Mouse (Mus musculus): ENCODE results near the gene Pla2g3.

Pla2g3 gene

GRCm38 (mm10) chr11:3494857-3495256, 6.8 kb downstream of the Pla2g3 start:
- DNase-seq (ENCODE audit: low read depth), result no peak

- DNase-seq (ENCODE audit: low read depth), result no peak
Observed at GRCm38 (mm10) chr11:3495496-3495895, 7.4 kb downstream of the Pla2g3 start.

- DNase-seq (ENCODE audit: low read depth), result no peak
Observed at GRCm38 (mm10) chr11:3496756-3497155, 8.7 kb downstream of the Pla2g3 start.

GRCm38 (mm10) chr11:3497296-3497695, 9.2 kb downstream of the Pla2g3 start:
- no peak for DNase-seq (ENCODE audit: low read depth)

- no peak for DNase-seq (ENCODE audit: low read depth)
Observed at GRCm38 (mm10) chr11:3502057-3502456, 14.0 kb downstream of the Pla2g3 start.

GRCm38 (mm10) chr11:3502459-3503072, 14.5 kb downstream of the Pla2g3 start:
- no peak for DNase-seq (ENCODE audit: low read depth)

GRCm38 (mm10) chr11:3503755-3504693, 15.9 kb downstream of the Pla2g3 start:
- no peak for DNase-seq (ENCODE audit: low read depth)

GRCm38 (mm10) chr11:3508226-3508625, 20.1 kb downstream of the Pla2g3 start:
- DNase-seq (ENCODE audit: low read depth), result peak; percentile 36

- no peak for DNase-seq (ENCODE audit: low read depth)
Observed at GRCm38 (mm10) chr11:3509181-3510085, 21.3 kb downstream of the Pla2g3 start.

GRCm38 (mm10) chr11:3510321-3510720, 22.2 kb downstream of the Pla2g3 start:
- DNase-seq (ENCODE audit: low read depth), result peak; percentile 78

- DNase-seq (ENCODE audit: low read depth), result no peak
Observed at GRCm38 (mm10) chr11:3513291-3513690, 25.2 kb downstream of the Pla2g3 start.

GRCm38 (mm10) chr11:3514529-3515054, 26.5 kb downstream of the Pla2g3 start, which contains the start of gene Selenom:
TSS of gene Selenom (plus strand) at chr11:3514684.
- DNase-seq (ENCODE audit: low read depth), result peak; percentile 95

GRCm38 (mm10) chr11:3515216-3515615, 27.1 kb downstream of the Pla2g3 start:
- DNase-seq (ENCODE audit: low read depth), result peak; percentile 39

GRCm38 (mm10) chr11:3515637-3516036, 27.6 kb downstream of the Pla2g3 start:
- DNase-seq (ENCODE audit: low read depth), result no peak

- no peak for DNase-seq (ENCODE audit: low read depth)
Observed at GRCm38 (mm10) chr11:3516121-3516520, 28.0 kb downstream of the Pla2g3 start.

GRCm38 (mm10) chr11:3516859-3517845, 29.1 kb downstream of the Pla2g3 start:
- no peak for DNase-seq (ENCODE audit: low read depth)

- DNase-seq (ENCODE audit: low read depth), result peak; percentile 24
Observed at GRCm38 (mm10) chr11:3517846-3518732, 30.0 kb downstream of the Pla2g3 start.

GRCm38 (mm10) chr11:3519051-3519726, 31.1 kb downstream of the Pla2g3 start:
- DNase-seq (ENCODE audit: low read depth), result peak; percentile 16
